Mouse (Mus musculus) duodenum, adult 2 months (tissue): Measurements from ENCODE around the gene Scly. TPM values are rescaled to one million over a fixed set of nuclear protein-coding genes. Genes with fewer than 3 reads are reported as not detected.

Source experiments
- polyA plus RNA-seq: library from polyadenylated mRNA; depleted of rRNA; stranded (reverse); fragments of >200 nt; gene quantifications from 2 replicates; pipeline ENCODE4 v1.2.3, GENCODE M21; 2012; ENCODE audit warnings: low replicate concordance; rRNA removed

Gene Scly
- polyA plus RNA-seq = 29.1 and 30.8 TPM in 2 replicates

GRCm38 (mm10) chr1:91297799-91298744 lies at the start of gene Scly:
Scly (plus strand) TSS chr1:91298338.

DNA sequence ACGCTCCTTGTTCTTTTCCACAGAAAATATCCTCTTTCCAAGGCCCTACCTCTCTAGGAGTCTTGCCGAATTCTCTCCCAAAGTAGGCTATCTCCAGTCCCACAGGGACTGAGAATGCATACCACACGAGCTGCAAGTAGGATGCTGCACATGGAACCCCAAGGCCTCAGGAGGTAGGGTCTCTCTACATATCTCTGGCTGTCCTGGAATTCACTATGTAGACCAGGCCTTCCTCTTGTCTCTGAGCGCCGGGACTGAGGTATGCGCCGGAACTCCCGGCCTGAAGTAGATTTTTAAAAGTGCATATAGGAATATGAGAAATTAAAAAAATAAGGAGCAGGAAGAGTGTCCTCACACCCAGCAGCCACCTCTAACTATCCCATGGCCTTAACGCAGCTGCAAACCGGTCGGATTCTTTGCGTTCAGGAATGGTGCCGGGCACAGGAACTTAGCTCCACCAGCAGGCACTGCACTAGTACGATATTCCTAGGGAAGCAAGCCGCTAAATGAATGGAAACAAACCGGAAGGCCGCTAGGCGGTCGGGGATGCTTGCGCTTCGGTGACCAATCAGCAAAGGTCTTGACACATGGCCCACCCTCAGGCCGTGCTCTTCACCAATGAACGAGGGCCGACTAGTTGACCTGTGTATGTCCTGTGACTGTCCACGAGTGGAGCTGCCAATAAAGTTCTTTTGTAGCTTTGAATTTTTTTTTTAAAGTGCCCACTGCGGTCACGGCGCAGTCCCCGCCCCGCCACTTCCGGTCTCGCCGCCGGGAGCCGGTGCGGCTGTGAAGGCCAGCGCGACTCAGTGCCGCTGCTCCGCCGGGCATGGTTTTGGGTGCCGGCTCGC lies 48.3 kb upstream of the Scly start, which contains the start of gene Ube2f:
TSS of gene Ube2f (plus strand) at position 741 of the 851 bp plus-strand sequence.

DNA sequence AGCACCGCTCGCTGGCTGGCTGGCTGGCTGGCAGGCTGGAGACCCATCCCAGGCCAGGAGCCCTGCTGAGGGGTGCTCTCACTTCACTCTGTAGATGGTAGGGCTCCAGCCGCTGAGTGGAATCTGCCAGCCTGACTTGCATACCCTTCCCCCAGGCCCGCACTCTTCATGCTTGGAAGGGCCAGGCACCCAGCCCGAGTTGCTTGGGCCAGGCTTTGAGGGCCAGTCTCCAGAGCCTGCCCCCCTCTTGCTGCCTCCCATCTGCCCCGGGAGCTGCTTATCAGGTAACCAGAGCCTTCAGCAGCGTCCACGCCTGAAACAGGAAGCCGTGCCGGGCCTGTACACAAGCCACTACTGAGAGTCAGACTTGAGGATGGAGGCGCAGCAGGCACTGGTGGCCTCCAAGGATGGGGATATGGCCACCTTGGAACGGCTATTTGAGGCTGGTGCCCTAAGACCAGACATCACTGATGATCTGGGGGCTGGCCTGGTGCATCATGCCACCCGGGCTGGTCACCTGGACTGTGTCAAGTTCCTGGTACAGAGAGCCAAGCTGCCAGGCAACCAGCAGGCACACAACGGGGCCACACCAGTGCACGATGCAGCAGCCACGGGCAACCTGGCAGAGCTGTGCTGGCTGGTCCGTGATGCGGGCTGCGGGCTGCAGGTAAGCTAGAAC lies 23.8 kb downstream of the Scly start, which contains the start of gene Espnl:
TSS of gene Espnl (plus strand) at position 316 of the 679 bp plus-strand sequence.

DNA sequence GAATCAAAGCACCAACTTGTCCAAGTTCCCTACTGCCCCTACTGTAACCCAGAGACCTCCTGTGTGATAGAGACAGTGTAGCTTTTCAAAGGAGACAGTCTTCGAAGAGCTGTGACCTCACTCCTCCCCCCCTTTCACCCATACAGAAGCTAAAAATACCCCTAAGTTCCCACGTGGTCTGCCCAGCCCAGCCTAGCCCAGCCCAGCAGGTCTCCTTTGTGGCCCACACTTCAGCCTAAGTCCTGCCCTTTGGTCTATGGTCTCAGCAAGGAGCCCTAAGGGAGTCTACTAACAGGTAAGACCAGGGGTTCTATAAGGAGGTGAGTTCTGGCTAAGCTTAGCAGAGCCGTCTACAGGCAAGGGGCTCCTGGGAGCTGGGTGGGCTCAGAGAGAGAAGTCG lies 52.7 kb downstream of the Scly start, which contains the start of gene Klhl30:
TSS of gene Klhl30 (plus strand) at position 176 of the 400 bp plus-strand sequence.

DNA sequence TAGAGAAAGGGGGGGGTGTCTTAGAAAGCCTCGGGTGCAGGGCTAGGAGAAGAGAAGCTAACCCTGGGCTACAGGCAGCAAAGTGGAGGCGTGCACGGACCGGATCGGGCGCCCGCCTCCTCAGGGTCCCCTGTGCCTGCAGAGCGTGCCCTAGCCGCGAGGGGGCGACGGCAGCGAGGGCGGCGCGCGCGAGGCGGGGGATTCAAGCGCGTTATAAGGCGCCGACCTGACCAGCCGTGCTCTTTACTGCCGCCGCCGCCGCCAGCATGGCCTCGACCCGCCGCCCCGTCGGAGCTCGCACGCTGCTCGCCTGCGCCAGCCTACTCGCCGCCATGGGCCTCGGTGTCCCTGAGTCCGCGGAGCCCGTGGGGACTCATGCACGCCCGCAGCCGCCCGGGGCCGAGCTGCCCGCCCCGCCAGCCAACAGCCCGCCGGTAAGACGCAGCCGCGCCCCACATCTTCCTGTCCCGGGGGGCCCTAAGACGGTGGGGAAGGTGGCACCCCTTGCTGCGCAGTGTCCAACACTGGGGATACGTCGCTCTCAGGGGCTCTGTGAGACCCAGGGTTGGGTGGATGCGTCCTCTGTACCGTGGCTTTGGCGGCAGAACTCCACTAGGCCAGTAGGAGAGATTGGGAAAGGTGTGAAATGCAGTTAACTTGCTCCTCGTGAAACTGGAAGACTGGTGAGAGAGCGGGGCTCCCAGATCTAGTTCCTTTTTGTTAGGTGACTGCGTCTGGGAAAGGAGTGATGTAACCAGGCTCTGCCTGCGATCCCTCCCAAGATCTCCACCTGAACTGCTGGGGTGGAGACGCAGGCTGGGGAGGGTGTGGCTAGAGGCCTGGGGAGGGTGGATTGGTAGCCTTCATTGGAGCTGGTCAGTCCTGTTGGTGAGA lies 68.3 kb downstream of the Scly start, which contains the start of gene Erfe:
TSS of gene Erfe (plus strand) at position 216 of the 894 bp plus-strand sequence.

Other genes starting within 250 kb of the Scly start
- not detected in 2 replicates for gene Rbm44, start 153.2 kb upstream of the Scly start, polyA plus RNA-seq
- gene Ramp1, start 118.5 kb upstream of the Scly start, polyA plus RNA-seq = 18.5 and 19.7 TPM in 2 replicates
- 7.8 and 12.7 TPM in 2 replicates for gene Ube2f, start 48.0 kb upstream of the Scly start, polyA plus RNA-seq
- 0.07 TPM in 1 of 2 replicates, not detected in the other for gene Espnl, start 23.7 kb downstream of the Scly start, polyA plus RNA-seq
- 1.2 and 2.5 TPM in 2 replicates for gene Klhl30, start 52.7 kb downstream of the Scly start, polyA plus RNA-seq
- 6.0 and 10.1 TPM in 2 replicates for gene Erfe, start 68.1 kb downstream of the Scly start, polyA plus RNA-seq
- gene Ilkap, start 100.5 kb downstream of the Scly start, polyA plus RNA-seq = 36.7 and 44.9 TPM in 2 replicates
- 89.8 and 91.8 TPM in 2 replicates for gene Hes6, start 115.7 kb downstream of the Scly start, polyA plus RNA-seq
- gene Per2, start 161.0 kb downstream of the Scly start, polyA plus RNA-seq = 3.8 and 5.5 TPM in 2 replicates
- gene Traf3ip1, start 196.3 kb downstream of the Scly start, polyA plus RNA-seq = 1.8 and 2.9 TPM in 2 replicates
- 2.1 and 3.1 TPM in 2 replicates for gene Asb1, start 242.2 kb downstream of the Scly start, polyA plus RNA-seq